Mouse (Mus musculus) brain, embryonic 14.5 days (tissue): ENCODE results near the gene Mpp2.

Experiments used
- CTCF ChIP-seq: fragments of 200-500 bp; IDR thresholded peaks from 2 replicates; pipeline ENCODE4 v1.5.1; 2012; ENCODE audit warnings: inconsistent platforms, mild to moderate bottlenecking, moderate library complexity, borderline replicate concordance; ENCODE audit not compliant: insufficient read depth, insufficient read length; ENCODE audit errors: extremely low read depth
- POLR2A ChIP-seq: fragments of 200-500 bp; IDR thresholded peaks from 2 replicates; pipeline ENCODE4 v1.6.1; 2012; ENCODE audit warnings: mild to moderate bottlenecking, inconsistent platforms, borderline replicate concordance; ENCODE audit not compliant: poor library complexity, insufficient read depth, insufficient read length, severe bottlenecking; ENCODE audit errors: extremely low read depth

DNA sequence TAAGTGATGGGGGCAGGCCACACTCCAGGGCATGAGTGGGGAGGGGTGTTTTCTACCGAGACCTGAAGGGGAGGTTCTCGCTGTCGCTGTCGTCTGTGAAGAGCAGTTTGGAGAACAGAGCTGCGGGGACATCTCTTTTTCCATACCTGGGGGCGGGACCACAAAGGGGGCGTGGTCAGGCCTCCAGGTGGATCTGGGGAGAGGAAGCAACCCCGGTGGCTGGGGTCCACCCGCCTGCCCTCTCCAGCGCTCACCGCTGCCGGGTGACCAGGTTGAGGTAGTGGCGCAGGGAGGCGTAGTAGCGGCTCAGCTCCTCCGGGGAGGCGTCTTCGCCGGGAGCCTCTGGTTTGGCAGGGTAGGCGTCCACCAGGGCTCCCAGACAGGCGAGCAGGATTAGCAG lies 18.6 kb upstream of the Mpp2 start:
- TF ChIP-seq CTCF: no peak
- TF ChIP-seq POLR2A: no peak
